Mouse (Mus musculus) lung, postnatal 0 days (tissue): ENCODE data around the gene Tnr. TPM values are rescaled to one million over a fixed set of nuclear protein-coding genes. Genes with fewer than 3 reads are reported as not detected.

Experiments
- ATAC-seq: fragments of 200-750 bp; cut with Nextera tagmentation; 2 replicates; pipeline ENCODE4 v1.8.0; 2017; ENCODE audit warnings: moderate library complexity
- DNase-seq: peaks from one replicate; pipeline ENCODE4 v3.0.0-alpha.2; 2016; ENCODE audit warnings: low spot score
- H3K27ac ChIP-seq: fragments of 300-500 bp; sonication (generic); 2 replicates; pipeline ENCODE4 v1.5.1; 2014; ENCODE audit warnings: antibody characterized with exemption, mild to moderate bottlenecking, low read length, mixed read lengths
- H3K27me3 ChIP-seq: fragments of 300-500 bp; sonication (generic); replicated peaks from 2 replicates; pipeline ENCODE4 v1.6.1; 2014; ENCODE audit warnings: low read length, mixed read lengths; ENCODE audit not compliant: insufficient read depth
- H3K36me3 ChIP-seq: fragments of 300-500 bp; sonication (generic); 2 replicates; pipeline ENCODE4 v1.6.1; 2014; ENCODE audit warnings: low read length, mixed read lengths; ENCODE audit not compliant: insufficient read depth
- H3K4me1 ChIP-seq: fragments of 300-500 bp; sonication (generic); 2 replicates; pipeline ENCODE4 v1.6.1; 2014; ENCODE audit warnings: antibody characterized with exemption, low read depth, low read length, mixed read lengths; ENCODE audit not compliant: insufficient read depth
- H3K4me2 ChIP-seq: fragments of 300-500 bp; sonication (generic); replicated peaks from 2 replicates; pipeline ENCODE4 v1.6.1; 2014; ENCODE audit warnings: low read depth, mild to moderate bottlenecking, low read length, moderate library complexity, mixed read lengths
- H3K4me3 ChIP-seq: fragments of 300-500 bp; sonication (generic); 2 replicates; pipeline ENCODE4 v1.5.1; 2014; ENCODE audit warnings: low read depth, low read length
- H3K9ac ChIP-seq: fragments of 300-500 bp; sonication (generic); replicated peaks from 2 replicates; pipeline ENCODE4 v1.6.1; 2014; ENCODE audit warnings: low read depth, mild to moderate bottlenecking
- H3K9me3 ChIP-seq: fragments of 300-500 bp; sonication (generic); 2 replicates; pipeline ENCODE4 v1.6.1; 2016; ENCODE audit warnings: low read length, mixed read lengths
- CTCF ChIP-seq: IDR thresholded peaks from 2 replicates; pipeline ENCODE4 v1.5.1; 2016; ENCODE audit warnings: antibody characterized with exemption, mild to moderate bottlenecking
- EP300 ChIP-seq: IDR thresholded peaks from 2 replicates; pipeline ENCODE4 v1.6.1; 2016; ENCODE audit warnings: antibody characterized with exemption, mild to moderate bottlenecking, control low read depth
- WGBS: fragments of 180-500 bp; shearing (Covaris S2); extraction: QIAGEN DNeasy Blood & Tissue Kit; methylation state at CpG from one replicate; pipeline ENCODE4 v1.1.7; 2014; 5-methylcytosine and 5-hydroxymethylcytosine counted together
- polyA plus RNA-seq: library from polyadenylated mRNA; unstranded; fragments of >200 nt; fragmentation: Nextera tagmentation; extraction: Ambion mirVana; gene quantifications from 2 replicates; pipeline ENCODE4 v1.2.1, GENCODE M21; 2015

Gene Tnr
- polyA plus RNA-seq, 1 experiment from 2014 or later = not detected

DNA sequence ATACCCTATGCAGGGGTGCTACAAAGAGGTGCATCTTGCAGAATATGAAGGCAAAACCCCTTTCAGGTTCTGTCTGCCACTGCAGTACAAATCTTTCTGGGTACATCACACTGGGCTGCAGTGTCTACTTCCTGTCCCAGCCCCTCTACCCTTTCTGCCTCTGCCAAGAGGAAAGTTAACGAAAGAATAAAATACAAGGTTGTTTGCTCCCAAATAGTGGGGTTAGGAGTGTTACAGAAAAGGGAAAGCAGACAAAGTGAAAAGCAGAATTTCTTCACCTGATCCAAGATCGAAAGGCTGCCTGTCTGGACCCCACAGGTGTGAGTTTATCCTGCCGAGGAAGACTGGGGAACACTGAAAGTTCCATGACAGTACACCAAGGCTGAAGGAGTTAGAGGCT lies 376.4 kb downstream of the Tnr start:
- no peak overlapping the region for H3K4me2 ChIP-seq
- ATAC-seq = no peak
- WGBS = 52% methylated on average over 3 of the region's 3 CpGs
- H3K27ac ChIP-seq = no peak overlapping the region
- H3K4me1 ChIP-seq = no peaks in the 10 kb centered on the region
- H3K4me3 ChIP-seq = no peak overlapping the region
- TF ChIP-seq CTCF (no peak), EP300 (no peak)
- no peaks in the 10 kb centered on the region for H3K27me3 ChIP-seq
- H3K9me3 ChIP-seq = no peaks in the 10 kb centered on the region
- no peak overlapping the region for H3K9ac ChIP-seq
- DNase-seq = no peak
- no peaks in the 10 kb centered on the region for H3K36me3 ChIP-seq

DNA sequence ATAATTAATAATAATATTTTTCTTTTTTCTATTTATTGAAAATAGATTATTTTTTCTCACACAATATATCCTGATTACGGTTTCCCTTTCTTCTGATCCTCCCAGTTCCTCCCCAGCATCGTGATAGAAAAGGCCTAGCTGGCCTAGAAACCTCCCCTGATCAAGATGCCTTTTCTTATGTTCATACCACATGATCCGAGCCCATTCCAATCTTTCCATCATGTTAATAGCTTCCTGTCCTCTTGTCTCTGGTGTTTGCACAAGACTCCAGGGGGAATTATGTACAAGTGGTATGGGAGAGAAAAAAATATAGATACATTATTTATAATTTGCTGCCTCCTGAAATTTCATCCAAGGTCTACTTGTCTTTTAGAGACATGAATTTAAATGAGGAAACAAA lies 377.1 kb downstream of the Tnr start:
- ATAC-seq (no peak), DNase-seq (no peak)
- H3K4me2 ChIP-seq = no peak overlapping the region
- 35% methylated on average over 3 of the region's 3 CpGs for WGBS
- no peaks in the 10 kb centered on the region for H3K4me1 ChIP-seq
- H3K4me3 ChIP-seq = no peak overlapping the region
- TF ChIP-seq CTCF = no peak
- no peak for TF ChIP-seq EP300
- no peaks in the 10 kb centered on the region for H3K27me3 ChIP-seq
- no peak overlapping the region for H3K27ac ChIP-seq
- no peaks in the 10 kb centered on the region for H3K9me3 ChIP-seq
- no peak overlapping the region for H3K9ac ChIP-seq
- H3K36me3 ChIP-seq = no peaks in the 10 kb centered on the region

DNA sequence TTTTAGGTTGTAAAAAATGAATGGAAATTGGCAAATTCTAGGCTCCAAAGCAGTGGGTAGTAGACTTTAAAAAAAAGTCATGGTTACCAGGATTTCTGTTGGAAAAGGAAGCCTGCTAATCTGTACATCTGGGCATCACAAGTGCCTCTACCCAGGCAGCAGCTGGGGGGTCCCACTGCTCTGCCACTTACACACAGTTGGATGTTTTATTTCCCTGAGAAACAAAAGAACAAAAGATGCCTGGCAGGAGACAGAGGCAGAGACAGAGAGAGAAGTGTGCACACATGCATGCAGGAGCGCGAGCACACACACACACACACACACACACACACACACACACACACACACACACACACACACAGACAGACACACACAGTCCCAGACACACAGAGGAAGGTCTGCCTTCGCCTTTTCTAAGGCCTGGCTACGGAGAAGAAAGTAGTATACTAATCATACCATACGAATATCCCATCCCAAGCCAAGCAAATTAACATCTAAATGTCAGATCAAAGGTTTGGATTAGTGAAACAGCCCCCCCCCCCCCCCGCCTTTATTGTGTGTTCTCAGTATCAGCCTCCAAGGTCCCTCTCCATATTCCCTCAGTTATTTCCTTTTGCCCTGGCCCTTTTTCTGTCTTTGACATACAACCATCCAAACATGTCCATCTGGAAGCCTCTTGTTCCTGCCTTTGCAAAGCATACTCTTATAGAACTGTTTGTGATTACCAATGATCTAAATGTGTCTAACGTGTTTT lies 378.0 kb downstream of the Tnr start:
- 80% methylated on average over 5 of the region's 7 CpGs for WGBS
- Histone ChIP-seq H3K4me1 (no peaks in the 10 kb centered on the region), H3K27me3 (no peaks in the 10 kb centered on the region), H3K9me3 (no peaks in the 10 kb centered on the region), H3K27ac (no peak overlapping the region), H3K4me3 (no peak overlapping the region), H3K9ac (no peak overlapping the region), H3K4me2 (no peak overlapping the region), H3K36me3 (no peaks in the 10 kb centered on the region)
- DNase-seq (no peak), ATAC-seq (no peak)
- no peak for TF ChIP-seq CTCF
- no peak for TF ChIP-seq EP300

- H3K4me3 ChIP-seq = no peak overlapping the region
- H3K4me1 ChIP-seq = no peaks in the 10 kb centered on the region
- ATAC-seq (no peak), DNase-seq (no peak)
- H3K36me3 ChIP-seq = no peaks in the 10 kb centered on the region
- no peak overlapping the region for H3K4me2 ChIP-seq
- H3K27ac ChIP-seq = no peak overlapping the region
- no peaks in the 10 kb centered on the region for H3K27me3 ChIP-seq
- WGBS = 83% methylated on average over 4 of the region's 4 CpGs
- H3K9me3 ChIP-seq = no peaks in the 10 kb centered on the region
- TF ChIP-seq EP300 = no peak
- no peak for TF ChIP-seq CTCF
- H3K9ac ChIP-seq = no peak overlapping the region
Observed at GRCm38 (mm10) chr1:159902120-159902497, 378.5 kb downstream of the Tnr start.

- Histone ChIP-seq H3K9ac (no peak overlapping the region), H3K27me3 (no peaks in the 10 kb centered on the region), H3K4me2 (no peak overlapping the region), H3K4me1 (no peaks in the 10 kb centered on the region), H3K36me3 (no peaks in the 10 kb centered on the region), H3K4me3 (no peak overlapping the region), H3K9me3 (no peaks in the 10 kb centered on the region), H3K27ac (no peak overlapping the region)
- peak; percentile 81 for DNase-seq
- peak; percentile 74 for ATAC-seq
- TF ChIP-seq EP300 (no peak), CTCF (peak; percentile 82)
- 30% methylated on average over 5 of the region's 5 CpGs for WGBS
Observed at GRCm38 (mm10) chr1:159911006-159911405, 387.4 kb downstream of the Tnr start.

DNA sequence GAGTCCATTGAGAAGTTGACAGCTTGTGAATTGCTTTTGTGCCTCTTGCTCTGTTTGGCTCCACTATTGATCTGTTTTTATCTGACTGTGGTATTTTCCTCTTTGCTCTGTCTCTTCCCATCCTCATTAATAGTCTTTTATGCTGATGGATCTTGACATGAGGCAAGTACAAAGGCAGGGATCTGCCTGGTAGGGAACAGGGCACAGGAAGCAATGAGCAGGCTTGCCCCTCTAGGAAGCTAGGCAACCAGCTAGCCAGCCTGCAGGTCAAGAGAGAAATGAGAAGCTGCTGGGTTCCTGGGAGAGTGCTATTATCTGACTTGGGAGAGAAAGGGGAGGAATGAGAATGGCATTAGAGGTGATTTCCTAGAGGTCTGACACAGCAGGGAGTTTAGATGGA lies 391.2 kb downstream of the Tnr start:
- no peak for TF ChIP-seq CTCF
- TF ChIP-seq EP300 = no peak
- H3K9ac ChIP-seq = no peak overlapping the region
- H3K4me2 ChIP-seq = no peak overlapping the region
- no peaks in the 10 kb centered on the region for H3K4me1 ChIP-seq
- H3K4me3 ChIP-seq = no peak overlapping the region
- no peaks in the 10 kb centered on the region for H3K27me3 ChIP-seq
- DNase-seq = no peak
- no peaks in the 10 kb centered on the region for H3K36me3 ChIP-seq
- no peaks in the 10 kb centered on the region for H3K9me3 ChIP-seq
- no peak overlapping the region for H3K27ac ChIP-seq
- ATAC-seq = no peak

GRCm38 (mm10) chr1:159920571-159920970 lies 397.0 kb downstream of the Tnr start:
- no peak overlapping the region for H3K4me3 ChIP-seq
- no peak overlapping the region for H3K27ac ChIP-seq
- H3K9ac ChIP-seq = no peak overlapping the region
- no peak overlapping the region for H3K4me2 ChIP-seq
- H3K4me1 ChIP-seq = no peaks in the 10 kb centered on the region
- TF ChIP-seq EP300 = no peak
- no peak for TF ChIP-seq CTCF
- DNase-seq = no peak
- ATAC-seq = no peak
- H3K36me3 ChIP-seq = no peaks in the 10 kb centered on the region
- H3K27me3 ChIP-seq = no peaks in the 10 kb centered on the region
- no peaks in the 10 kb centered on the region for H3K9me3 ChIP-seq
- 77% methylated on average over 2 of the region's 2 CpGs for WGBS
